Mouse (Mus musculus): ENCODE data around the gene Kcnh6.

Kcnh6 gene

DNA sequence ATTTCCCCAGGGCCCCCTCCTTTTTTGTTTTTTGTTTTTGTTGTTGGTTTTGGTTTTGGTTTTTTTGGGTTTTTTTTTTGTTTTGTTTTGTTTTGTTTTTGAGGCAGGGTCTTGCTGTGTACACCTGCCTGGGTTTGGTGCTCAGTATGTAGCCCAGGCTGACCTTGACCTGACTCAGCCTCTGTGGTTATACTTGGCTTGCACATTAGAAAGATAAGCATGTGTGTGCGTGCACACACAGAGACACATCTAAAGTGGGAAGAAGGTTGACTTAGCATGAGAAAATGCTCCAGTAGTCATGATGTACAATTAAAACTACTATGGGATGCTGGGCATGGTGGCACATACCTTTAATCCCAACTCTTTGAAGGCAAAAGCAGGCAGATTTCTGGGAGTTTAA, 52.6 kb downstream of the Kcnh6 start:
- DNase-seq (ENCODE audit: extremely low spot score, low read depth, low spot score): no peak

DNA sequence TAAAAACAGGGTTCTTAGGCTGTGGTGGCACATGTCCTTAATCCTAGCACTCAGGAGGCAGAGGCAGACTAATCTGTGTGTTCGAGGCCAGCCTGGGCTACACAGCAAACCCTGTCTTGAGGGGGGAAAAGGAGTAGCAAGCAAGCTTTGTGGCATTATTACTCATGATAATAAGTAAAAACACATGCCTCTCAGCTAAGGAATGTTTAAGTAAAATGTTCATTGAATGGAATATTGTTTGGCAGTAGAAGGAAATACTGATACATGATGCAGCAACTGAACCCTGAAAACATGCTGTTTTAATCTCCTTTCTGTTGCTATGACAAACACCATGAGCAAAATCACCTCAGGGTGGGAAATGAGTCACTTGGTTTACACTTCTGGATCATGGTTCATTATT, 53.4 kb downstream of the Kcnh6 start:
- DNase-seq (ENCODE audit: extremely low spot score, low read depth, low spot score): no peak

DNA sequence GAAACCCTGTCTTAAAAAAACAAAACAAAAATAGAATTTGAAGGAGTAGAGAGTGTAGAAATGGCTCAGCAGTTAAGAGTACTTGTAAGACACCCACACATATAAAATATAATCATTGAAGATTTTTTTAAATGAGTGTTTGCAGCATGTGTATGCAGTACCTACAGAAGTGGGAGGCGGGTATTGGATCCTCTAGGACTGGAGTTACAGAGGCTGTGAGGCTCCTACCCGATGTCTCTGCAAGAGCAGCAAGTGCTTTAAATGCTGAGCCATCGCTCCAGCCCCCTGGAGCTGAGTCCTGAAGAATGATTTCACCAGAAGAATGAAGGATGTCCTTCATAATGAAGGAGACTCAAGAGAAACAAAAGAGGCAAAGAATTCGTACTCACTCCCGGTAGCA, 55.8 kb downstream of the Kcnh6 start:
- DNase-seq (ENCODE audit: extremely low spot score, low read depth, low spot score): no peak

DNA sequence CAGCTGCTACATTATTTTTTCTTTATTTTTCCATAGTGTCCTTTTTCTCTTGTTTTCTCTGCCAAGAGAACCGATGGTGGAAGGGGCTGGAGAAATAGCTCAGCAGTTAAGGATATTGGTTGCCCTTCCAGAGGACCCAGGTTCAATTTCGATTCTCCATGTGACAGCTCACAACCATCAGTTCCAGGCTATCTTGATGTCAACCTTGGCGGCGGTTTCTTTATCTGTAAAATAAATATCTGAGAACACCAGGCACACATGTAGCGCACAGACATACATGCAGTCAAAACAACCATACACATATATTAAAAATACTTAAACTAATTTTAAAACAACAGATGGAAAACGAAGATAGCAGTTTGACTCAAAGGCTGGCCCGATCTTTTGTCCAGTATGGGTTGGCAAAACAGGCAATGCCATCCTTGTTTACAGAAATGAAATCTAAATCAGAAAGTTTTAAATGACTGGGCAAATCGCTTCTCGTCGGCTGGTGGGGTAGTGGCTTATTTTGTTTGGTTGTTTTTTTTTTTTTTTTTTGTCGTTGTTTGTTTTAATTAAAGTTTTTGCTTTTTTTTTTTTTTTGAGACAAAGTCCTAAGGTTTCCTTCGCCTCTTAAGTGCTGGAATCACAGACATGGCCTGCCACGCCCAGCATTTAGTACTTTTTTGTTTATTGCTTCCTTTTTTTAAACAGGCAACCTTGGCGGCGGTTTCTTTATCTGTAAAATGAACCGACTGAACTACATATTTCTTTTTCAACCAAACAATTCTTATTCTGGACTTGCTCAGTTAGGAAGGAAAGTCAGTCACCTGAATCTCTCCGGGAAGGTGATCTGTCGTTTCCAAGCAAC, 57.4 kb downstream of the Kcnh6 start:
- no peak for DNase-seq (ENCODE audit: extremely low spot score, low read depth, low spot score)

DNA sequence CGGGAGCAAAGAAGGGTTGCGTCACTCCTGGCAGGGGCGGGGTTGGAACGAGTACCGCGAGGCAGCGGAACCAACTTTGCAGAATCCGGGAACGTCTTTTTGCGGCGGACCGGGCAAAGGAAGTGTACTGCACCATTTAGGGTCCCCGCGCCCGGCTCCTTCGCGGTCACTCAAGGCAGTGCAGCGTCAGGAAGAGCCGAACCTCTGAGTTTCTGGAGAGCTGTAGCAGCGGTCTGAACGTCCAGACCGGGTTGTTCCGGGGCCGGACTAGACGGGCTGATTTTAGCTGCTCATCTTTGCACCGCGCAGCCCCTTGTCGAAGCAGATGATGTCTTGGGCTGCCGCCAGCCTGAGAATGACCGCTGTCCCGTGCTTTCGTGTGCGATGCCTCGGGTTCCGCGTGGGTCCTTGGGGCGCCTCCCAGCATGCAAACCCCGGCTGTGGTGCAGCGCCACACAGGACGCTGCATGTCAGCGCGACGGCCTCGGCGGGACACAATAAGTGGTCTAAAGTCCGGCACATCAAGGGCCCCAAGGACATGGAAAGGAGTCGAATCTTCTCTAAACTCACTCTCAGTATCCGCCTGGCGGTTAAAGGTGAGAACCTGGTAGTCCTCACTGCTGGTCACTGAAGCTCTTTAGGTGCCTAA, 58.1 kb downstream of the Kcnh6 start, which contains the start of gene Taco1:
Gene Taco1, plus strand, starts transcription at position 139 of the 649 bp plus-strand sequence.
- DNase-seq (ENCODE audit: extremely low spot score, low read depth, low spot score): peak; percentile 83

DNA sequence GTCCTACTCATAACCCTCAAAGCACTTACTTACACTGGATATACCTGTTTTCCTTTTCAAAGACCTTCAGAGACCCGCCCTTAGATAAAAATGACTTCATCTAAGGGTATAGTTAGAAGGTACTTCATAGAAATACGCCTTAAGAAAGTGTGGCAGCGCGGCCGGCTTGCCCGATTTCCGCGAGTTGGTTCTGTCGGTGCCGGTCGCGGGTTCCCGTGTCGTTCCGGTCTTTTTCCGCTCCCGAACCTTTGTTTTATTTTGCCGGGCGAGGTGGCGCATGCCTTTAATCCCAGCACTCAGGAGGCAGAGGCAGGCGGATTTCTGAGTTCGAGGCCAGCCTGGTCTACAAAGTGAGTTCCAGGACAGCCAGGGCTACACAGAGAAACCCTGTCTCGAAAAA, 58.7 kb downstream of the Kcnh6 start:
- peak; percentile 96 for DNase-seq (ENCODE audit: extremely low spot score, low read depth, low spot score)

DNA sequence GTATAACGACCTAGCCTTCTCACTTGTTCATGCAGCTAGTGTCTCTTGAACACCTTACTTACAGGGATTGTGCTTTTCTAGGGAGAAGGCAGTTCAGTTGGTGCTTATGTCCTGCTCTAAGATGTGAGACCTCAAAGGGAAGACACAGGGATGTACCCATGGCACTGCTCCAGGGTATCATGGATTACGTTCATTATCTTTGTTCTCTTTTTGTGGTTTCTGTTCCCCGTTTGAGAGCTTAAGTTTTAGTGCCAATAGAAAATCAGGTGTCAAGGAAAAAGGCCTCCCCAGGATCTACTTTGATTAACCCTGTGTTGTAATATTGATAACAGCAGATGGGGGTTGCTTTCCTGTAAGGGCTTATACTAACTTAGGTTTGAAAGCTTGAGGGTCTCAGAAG, 65.8 kb downstream of the Kcnh6 start:
- DNase-seq (ENCODE audit: extremely low spot score, low read depth, low spot score): no peak

DNA sequence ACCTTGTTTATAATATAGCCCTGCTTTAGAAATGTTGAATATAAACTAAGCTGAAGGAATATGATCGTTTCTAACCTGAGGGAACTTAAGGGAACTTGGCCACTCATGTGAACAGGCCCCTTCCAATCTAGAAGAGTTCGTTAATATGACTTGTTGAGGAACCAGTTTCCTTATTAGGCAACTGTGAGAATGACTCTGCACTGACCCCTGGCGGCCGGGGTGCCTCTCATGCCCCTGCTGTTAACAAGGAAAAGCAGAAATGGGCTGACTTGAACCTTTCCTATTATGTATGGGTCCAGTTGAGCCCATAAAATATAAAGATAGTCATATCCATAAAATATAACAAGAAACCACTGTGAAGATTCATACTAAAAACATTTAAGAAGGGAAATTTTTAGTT, 68.4 kb downstream of the Kcnh6 start:
- DNase-seq (ENCODE audit: extremely low spot score, low read depth, low spot score): no peak

All from hindlimb bud, embryonic 11.5 days (tissue).